Mouse (Mus musculus) forebrain, embryonic 13.5 days (tissue): ENCODE data around the gene Mpv17l2. TPM values are rescaled to one million over a fixed set of nuclear protein-coding genes. Genes with fewer than 3 reads are reported as not detected.

ENCODE experiments used
- ATAC-seq: fragments of 200-750 bp; cut with Nextera tagmentation; 2 replicates; pipeline ENCODE4 v1.8.0; 2017
- H3K27ac ChIP-seq: fragments of 300-500 bp; sonication (generic); 2 replicates; pipeline ENCODE4 v1.5.1; 2015; ENCODE audit warnings: inconsistent platforms, mild to moderate bottlenecking, moderate library complexity
- H3K27me3 ChIP-seq: fragments of 300-500 bp; sonication (generic); 2 replicates; pipeline ENCODE4 v1.6.1; 2015; ENCODE audit warnings: mild to moderate bottlenecking, inconsistent platforms
- H3K36me3 ChIP-seq: fragments of 300-500 bp; sonication (generic); 2 replicates; pipeline ENCODE4 v1.6.1; 2015; ENCODE audit warnings: mild to moderate bottlenecking, inconsistent platforms; ENCODE audit not compliant: poor library complexity, severe bottlenecking
- H3K4me1 ChIP-seq: fragments of 300-500 bp; sonication (generic); 2 replicates; pipeline ENCODE4 v1.6.1; 2015; ENCODE audit warnings: inconsistent platforms
- H3K4me2 ChIP-seq: fragments of 300-500 bp; sonication (generic); 2 replicates; pipeline ENCODE4 v1.6.1; 2015; ENCODE audit warnings: inconsistent platforms, mild to moderate bottlenecking, moderate library complexity
- H3K4me3 ChIP-seq: fragments of 300-500 bp; sonication (generic); 2 replicates; pipeline ENCODE4 v1.5.1; 2015; ENCODE audit warnings: mild to moderate bottlenecking, inconsistent platforms
- H3K9ac ChIP-seq: fragments of 300-500 bp; sonication (generic); 2 replicates; pipeline ENCODE4 v1.6.1; 2015; ENCODE audit warnings: mild to moderate bottlenecking, inconsistent platforms
- H3K9me3 ChIP-seq: fragments of 300-500 bp; sonication (generic); replicated peaks from 2 replicates; pipeline ENCODE4 v1.6.1; 2016; ENCODE audit warnings: inconsistent platforms
- WGBS: fragments of 180-500 bp; shearing (Covaris S2); methylation state at CpG from one replicate; pipeline ENCODE4 v1.1.7; 2015; 5-methylcytosine and 5-hydroxymethylcytosine counted together
- polyA plus RNA-seq: library from polyadenylated mRNA; unstranded; fragments of >200 nt; fragmentation: Nextera tagmentation; extraction: Ambion mirVana; gene quantifications from 2 replicates; pipeline ENCODE4 v1.2.1, GENCODE M21; 2015

Gene Mpv17l2
- polyA plus RNA-seq, 1 experiment from 2014 or later, result 48.0 TPM

DNA sequence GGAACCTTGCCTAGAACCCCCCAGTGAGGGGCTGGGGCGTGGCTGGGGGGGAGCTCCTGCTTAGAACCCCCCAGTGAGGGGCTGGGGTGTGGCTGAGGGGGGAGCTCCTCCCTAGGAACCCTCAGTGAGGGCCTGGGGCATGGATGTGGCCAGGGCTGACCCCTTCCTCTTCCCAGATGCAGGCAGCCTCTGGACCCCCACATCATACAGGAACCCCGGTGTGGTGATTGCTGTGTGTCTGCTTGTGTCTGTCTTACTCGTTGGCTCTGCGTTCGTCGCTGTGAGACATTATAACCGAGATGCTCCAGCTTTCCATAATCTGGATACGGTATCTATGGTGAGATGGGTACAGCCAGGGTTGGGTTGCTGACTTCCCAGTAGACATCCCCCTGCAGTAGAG, 39.1 kb downstream of the Mpv17l2 start:
- Histone ChIP-seq H3K4me3 (no peak overlapping the region), H3K4me1 (peaks cover 3% of the 10 kb centered on the region; the same call in 1 of the 2 replicates), H3K27ac (no peak overlapping the region), H3K36me3 (no peaks in the 10 kb centered on the region), H3K9ac (no peak overlapping the region; the same call in 1 of the 2 replicates), H3K9me3 (no peaks in the 10 kb centered on the region), H3K4me2 (no peak overlapping the region), H3K27me3 (peaks cover 7% of the 10 kb centered on the region)
- ATAC-seq, result no peak
- 84% methylated on average over 8 of the region's 8 CpGs for whole genome bisulfite sequencing

DNA sequence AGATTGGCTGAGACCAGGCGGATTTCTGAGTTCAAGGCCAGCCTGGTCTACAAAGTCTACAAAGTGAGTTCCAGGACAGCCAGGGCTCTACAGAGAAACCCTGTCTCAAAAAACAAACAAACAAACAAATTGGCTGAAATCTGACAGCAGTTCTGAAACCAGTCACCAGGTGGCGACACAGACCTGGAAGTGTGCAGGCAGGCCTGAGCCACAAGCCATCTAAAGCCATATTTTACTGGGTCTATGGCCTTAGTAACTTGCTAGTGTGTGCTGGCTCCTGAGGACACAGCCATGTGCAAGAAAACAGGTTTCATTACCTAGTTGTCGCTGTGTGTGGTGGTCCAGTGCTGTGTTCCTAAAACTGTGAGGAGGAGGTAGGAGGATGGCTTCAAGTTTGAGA, 40.0 kb downstream of the Mpv17l2 start:
- WGBS, result 2% methylated on average over 3 of the region's 3 CpGs
- no peak overlapping the region for H3K9ac ChIP-seq
- H3K27me3 ChIP-seq, result peaks cover 5% of the 10 kb centered on the region; the same call in 1 of the 2 replicates
- peak; percentile 57; the same call in 1 of the 2 replicates for ATAC-seq
- H3K27ac ChIP-seq, result no peak overlapping the region
- no peaks in the 10 kb centered on the region for H3K36me3 ChIP-seq
- H3K4me1 ChIP-seq, result peaks cover 3% of the 10 kb centered on the region; the same call in 1 of the 2 replicates
- H3K4me3 ChIP-seq, result no peak overlapping the region
- no peak overlapping the region for H3K4me2 ChIP-seq
- H3K9me3 ChIP-seq, result no peaks in the 10 kb centered on the region

DNA sequence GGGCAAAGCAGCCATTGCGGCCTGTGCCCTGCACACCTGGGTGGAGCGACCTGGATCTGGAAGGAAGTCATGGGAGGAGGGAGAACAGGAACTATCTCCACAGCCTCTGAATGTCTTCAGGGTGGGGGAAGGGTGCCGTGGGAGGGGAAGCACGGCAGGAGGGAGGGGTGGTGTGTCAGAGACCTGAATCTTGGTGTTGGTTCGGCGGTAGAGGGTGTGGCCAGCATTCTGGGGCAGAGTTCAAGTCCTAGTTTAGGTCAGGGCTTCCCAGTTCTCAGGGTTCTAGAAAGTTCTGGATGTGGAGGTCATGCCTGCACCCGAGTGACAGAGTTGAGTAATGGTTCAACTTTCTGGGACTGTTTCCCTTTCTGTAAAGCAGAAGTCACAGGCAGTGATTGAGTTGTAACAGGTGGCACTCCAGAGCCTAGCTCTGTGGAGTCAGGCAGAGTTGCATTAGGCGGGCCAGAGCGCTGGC, 40.9 kb downstream of the Mpv17l2 start:
- peaks cover 5% of the 10 kb centered on the region; the same call in 1 of the 2 replicates for H3K27me3 ChIP-seq
- peaks cover 3% of the 10 kb centered on the region; the same call in 1 of the 2 replicates for H3K4me1 ChIP-seq
- no peaks in the 10 kb centered on the region for H3K36me3 ChIP-seq
- no peak for ATAC-seq
- H3K9me3 ChIP-seq, result no peaks in the 10 kb centered on the region
- no peak overlapping the region for H3K4me3 ChIP-seq
- H3K9ac ChIP-seq, result no peak overlapping the region
- H3K27ac ChIP-seq, result no peak overlapping the region
- H3K4me2 ChIP-seq, result no peak overlapping the region
- WGBS, result 69% methylated on average over 9 of the region's 9 CpGs

DNA sequence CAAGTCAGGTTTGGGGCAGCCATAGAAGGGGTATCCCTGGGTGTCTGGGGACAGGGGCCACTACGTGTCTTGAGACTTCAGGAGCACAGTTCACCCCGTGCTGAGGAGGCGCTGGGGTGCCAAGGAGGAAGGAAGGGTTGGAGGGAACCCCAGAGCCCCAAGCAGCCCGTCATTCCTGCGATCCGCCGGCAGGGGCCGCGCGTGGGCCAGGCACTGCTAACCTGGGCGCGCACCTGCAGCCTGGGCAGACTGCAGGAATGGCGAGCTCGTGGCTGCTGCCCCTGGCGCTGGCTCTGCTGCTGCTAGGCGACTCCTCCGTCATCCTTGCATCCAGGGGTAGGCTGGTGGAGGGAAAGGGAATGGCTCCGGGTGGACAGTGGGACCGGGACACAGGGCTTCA, 42.4 kb downstream of the Mpv17l2 start, which contains the start of gene Gm3336:
Gm3336 (plus strand) TSS at position 247 of the 400 bp plus-strand sequence.
- peak; percentile 42 for ATAC-seq
- WGBS, result 2% methylated on average over 18 of the region's 19 CpGs
- Histone ChIP-seq H3K27me3 (peaks cover 5% of the 10 kb centered on the region; the same call in 1 of the 2 replicates), H3K27ac (no peak within 1 kb of the TSS), H3K4me2 (peak within 1 kb of the TSS; percentile 27; the same call in 1 of the 2 replicates), H3K36me3 (no peaks in the 10 kb centered on the region), H3K4me3 (no peak within 1 kb of the TSS), H3K9me3 (no peaks in the 10 kb centered on the region), H3K4me1 (peaks cover 3% of the 10 kb centered on the region; the same call in 1 of the 2 replicates), H3K9ac (0 out of 2 replicates have a peak within 1 kb of the TSS, but pooled peaks have one; percentile 30)

DNA sequence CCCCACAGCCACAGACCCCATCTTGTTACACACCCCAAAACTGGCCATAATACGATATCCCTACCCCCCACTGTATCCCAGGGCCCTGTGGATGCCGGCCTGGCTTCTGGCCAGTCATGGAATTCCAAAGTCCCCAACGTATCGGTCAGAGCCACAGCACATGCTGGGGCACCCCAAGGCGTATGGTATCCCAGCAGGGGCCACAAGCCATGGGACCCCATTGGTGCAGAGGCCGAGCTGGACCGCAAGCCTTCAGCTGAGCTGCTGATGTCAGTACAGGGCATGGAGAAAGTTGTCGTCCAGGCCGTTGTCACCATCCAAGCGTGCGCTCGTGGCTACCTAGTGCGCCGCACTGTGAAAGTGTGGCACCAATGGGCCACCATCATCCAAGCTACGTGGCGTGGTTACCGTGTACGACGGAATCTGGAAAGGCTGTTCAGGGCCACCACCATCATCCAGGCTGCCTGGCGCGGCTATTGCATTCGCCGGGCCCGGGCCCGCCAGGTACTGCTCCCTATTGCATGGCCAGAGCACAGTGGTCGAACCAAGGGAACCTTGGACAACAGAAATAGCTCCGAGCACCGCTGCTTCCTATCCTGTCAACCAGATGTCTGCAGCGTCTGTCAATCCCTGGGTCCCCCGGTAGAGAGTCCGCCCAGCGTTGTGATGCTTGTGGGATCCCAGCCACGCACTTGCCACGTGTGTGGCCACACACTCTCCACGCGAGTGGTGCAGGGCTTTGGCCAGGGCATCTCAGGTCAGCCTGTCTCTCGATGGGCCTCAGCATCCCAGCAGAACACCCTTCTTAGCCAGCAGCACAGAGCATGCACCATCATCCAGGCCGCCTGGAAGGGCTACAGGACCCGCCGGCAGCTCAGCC, 44.0 kb downstream of the Mpv17l2 start:
- no peak overlapping the region for H3K27ac ChIP-seq
- peaks cover 3% of the 10 kb centered on the region; the same call in 1 of the 2 replicates for H3K4me1 ChIP-seq
- H3K36me3 ChIP-seq, result no peaks in the 10 kb centered on the region
- no peak overlapping the region for H3K4me3 ChIP-seq
- 89% methylated on average over 40 of the region's 40 CpGs for WGBS
- peaks cover 5% of the 10 kb centered on the region; the same call in 1 of the 2 replicates for H3K27me3 ChIP-seq
- no peak overlapping the region for H3K9ac ChIP-seq
- no peaks in the 10 kb centered on the region for H3K9me3 ChIP-seq
- ATAC-seq, result no peak
- H3K4me2 ChIP-seq, result no peak overlapping the region

DNA sequence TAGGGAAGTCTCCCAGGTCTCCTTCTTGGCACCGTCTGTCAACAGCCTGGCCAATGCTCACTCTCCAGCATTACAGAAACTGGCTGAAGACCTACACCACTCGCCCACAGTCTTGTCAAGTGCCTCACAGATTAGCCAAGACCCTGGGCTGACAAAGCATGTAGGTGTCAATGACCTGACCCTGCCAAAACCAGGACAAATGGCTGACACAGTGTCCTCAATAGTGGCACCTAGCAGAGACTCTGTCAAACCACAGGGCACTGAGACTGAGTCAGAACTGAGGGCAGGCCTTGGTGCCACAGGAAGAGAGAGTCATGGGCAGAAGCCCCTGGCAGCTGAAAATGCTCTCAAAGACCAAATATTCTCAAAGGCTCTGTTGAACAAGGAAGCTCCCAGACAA, 45.7 kb downstream of the Mpv17l2 start:
- no peaks in the 10 kb centered on the region for H3K9me3 ChIP-seq
- H3K36me3 ChIP-seq, result no peaks in the 10 kb centered on the region
- H3K4me3 ChIP-seq, result no peak overlapping the region
- no peak overlapping the region for H3K4me2 ChIP-seq
- H3K27me3 ChIP-seq, result peaks cover 5% of the 10 kb centered on the region; the same call in 1 of the 2 replicates
- H3K4me1 ChIP-seq, result peaks cover 3% of the 10 kb centered on the region; the same call in 1 of the 2 replicates
- H3K9ac ChIP-seq, result no peak overlapping the region
- no peak overlapping the region for H3K27ac ChIP-seq
- 76% methylated on average over 2 of the region's 2 CpGs for WGBS
- ATAC-seq, result no peak

DNA sequence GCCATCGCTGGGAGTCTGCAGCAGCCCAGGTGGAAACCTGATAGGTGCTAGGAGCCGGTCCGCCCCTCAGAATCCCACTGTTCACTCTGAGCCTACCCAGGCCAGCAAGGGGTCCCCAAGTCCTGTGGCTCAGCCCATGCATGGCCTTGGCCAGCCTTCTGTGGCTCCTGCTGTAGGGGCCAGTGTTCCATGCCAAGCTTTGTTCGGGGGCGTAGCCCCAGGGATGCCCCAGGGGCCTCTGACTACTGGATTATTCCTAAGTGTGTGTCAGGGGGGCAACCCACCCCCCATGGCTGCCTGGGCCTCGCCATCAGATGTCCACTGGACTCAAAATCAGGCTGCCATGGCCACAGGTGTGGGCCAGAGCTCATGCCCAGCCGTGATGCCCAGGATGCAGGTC, 46.8 kb downstream of the Mpv17l2 start:
- peaks cover 3% of the 10 kb centered on the region; the same call in 1 of the 2 replicates for H3K4me1 ChIP-seq
- H3K36me3 ChIP-seq, result no peaks in the 10 kb centered on the region
- H3K27ac ChIP-seq, result no peak overlapping the region
- 85% methylated on average over 7 of the region's 7 CpGs for WGBS
- ATAC-seq, result no peak
- H3K9ac ChIP-seq, result no peak overlapping the region
- H3K9me3 ChIP-seq, result no peaks in the 10 kb centered on the region
- H3K4me3 ChIP-seq, result no peak overlapping the region
- H3K27me3 ChIP-seq, result no peaks in the 10 kb centered on the region
- no peak overlapping the region for H3K4me2 ChIP-seq

DNA sequence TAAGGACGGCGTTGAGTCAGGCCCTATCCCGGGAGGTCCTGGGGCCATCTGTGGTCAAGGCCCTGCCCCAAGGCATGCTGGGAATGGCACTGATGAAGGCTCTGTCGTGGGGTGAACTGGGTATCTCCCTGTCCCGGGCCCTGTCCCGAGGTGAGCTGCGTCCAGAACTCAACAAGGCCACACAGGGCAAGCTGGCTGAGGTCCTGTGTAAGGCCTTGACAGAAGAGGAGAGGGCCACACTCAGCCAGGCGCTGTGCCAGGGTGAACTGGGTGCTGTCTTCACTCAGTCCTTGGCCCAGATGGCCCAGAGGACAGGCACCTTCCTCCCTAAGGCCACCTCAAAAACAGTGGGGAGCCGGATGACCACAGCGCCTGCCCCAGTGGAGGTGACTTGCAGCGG, 49.7 kb downstream of the Mpv17l2 start:
- Histone ChIP-seq H3K9me3 (no peaks in the 10 kb centered on the region), H3K27me3 (no peaks in the 10 kb centered on the region)
- ATAC-seq, result no peak

DNA sequence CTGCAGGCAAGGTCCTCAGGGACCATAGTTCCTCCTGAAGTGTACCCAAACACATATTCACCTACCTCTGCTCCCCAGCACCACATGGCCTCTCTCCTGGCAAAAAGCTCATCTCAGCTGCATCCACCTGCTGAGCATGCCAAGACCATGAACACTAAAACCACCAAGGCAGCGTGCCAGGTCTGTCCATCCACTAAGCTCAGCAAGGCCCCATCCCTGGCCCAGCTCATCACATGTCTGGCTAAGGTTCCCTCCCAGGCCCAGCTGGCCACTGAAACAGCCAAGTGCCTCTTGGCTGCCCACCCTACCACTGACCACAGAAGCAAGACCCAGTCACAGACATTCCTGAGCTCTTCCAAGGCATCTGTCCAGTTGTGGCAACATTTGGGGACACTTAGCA, 50.5 kb downstream of the Mpv17l2 start:
- Histone ChIP-seq H3K4me2 (no peak overlapping the region), H3K9me3 (no peaks in the 10 kb centered on the region), H3K36me3 (no peaks in the 10 kb centered on the region), H3K27me3 (no peaks in the 10 kb centered on the region), H3K27ac (no peak overlapping the region), H3K9ac (no peak overlapping the region), H3K4me3 (no peak overlapping the region), H3K4me1 (no peaks in the 10 kb centered on the region)
- no peak for ATAC-seq
- WGBS, result 100% methylated on average over 1 of the region's 1 CpGs

More for the DNA sequence above, 49.7 kb downstream of the Mpv17l2 start:
- H3K9ac ChIP-seq, result no peak overlapping the region
- no peak overlapping the region for H3K27ac ChIP-seq
- H3K4me1 ChIP-seq, result no peaks in the 10 kb centered on the region
- no peak overlapping the region for H3K4me2 ChIP-seq
- no peaks in the 10 kb centered on the region for H3K36me3 ChIP-seq
- WGBS, result 86% methylated on average over 11 of the region's 11 CpGs
- no peak overlapping the region for H3K4me3 ChIP-seq

DNA sequence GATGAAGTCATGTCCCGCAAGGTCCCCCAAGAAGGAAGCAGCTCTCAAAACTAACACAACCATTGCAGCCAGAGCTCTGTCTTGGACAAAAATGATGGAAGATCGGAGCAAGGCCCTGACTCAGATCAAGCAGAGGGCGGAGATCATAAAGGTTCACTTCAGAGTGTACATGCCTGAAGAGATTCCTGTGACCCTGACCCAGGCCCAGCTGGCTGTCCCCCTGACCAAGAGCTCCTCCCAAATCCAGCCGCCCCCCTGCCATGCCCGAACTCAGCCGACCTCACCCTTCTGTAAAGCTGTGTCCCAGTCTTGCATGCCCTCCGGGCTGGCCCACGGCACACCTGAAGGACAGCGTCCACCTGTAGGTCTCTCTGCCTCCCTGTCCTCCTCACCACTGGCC, 51.0 kb downstream of the Mpv17l2 start:
- WGBS, result 91% methylated on average over 9 of the region's 9 CpGs
- H3K4me1 ChIP-seq, result no peaks in the 10 kb centered on the region
- ATAC-seq, result no peak
- H3K36me3 ChIP-seq, result no peaks in the 10 kb centered on the region
- H3K9me3 ChIP-seq, result no peaks in the 10 kb centered on the region
- no peak overlapping the region for H3K9ac ChIP-seq
- H3K27me3 ChIP-seq, result no peaks in the 10 kb centered on the region
- no peak overlapping the region for H3K4me3 ChIP-seq
- H3K4me2 ChIP-seq, result no peak overlapping the region
- no peak overlapping the region for H3K27ac ChIP-seq
